Mouse (Mus musculus): ENCODE data around the gene Itprip. TPM values are rescaled to one million over a fixed set of nuclear protein-coding genes. Genes with fewer than 3 reads are reported as not detected.
A peak's percentile ranks its signal among the peaks of the same experiment; 100 is the strongest.

Gene Itprip
- polyA plus RNA-seq, 2 experiments: 2.0 to 2.2 TPM

GRCm38 (mm10) chr19:47869516-47869915 lies 49.6 kb downstream of the Itprip start:
- Histone ChIP-seq H3K4me3 (ENCODE audit: insufficient read depth in 1 of 2, low read depth in 2 of 2, low read length in 2 of 2) (no peak overlapping the region), H3K9me3 (ENCODE audit: control insufficient read depth, low read length) (no peaks in the 10 kb centered on the region), H3K9ac (replicated peaks) (no peak overlapping the region), H3K4me1 (replicated peaks; ENCODE audit: control insufficient read depth in 2 of 2, insufficient read depth in 2 of 2, low read length in 1 of 2) (peaks cover 4 to 8% of the 10 kb centered on the region in 2 experiments), H3K36me3 (replicated peaks; ENCODE audit: control insufficient read depth, insufficient read depth, low read depth) (no peaks in the 10 kb centered on the region), H3K4me2 (ENCODE audit: low read depth) (no peak overlapping the region), H3K27me3 (ENCODE audit: control insufficient read depth, insufficient read depth, low read length) (no peaks in the 10 kb centered on the region), H3K27ac (no peak overlapping the region)
- ATAC-seq (ENCODE audit: insufficient read depth) (no peak), DNase-seq (ENCODE audit: low read depth in 3 of 3, low spot score in 3 of 3) (no peak)
- 36% methylated on average over 3 of the region's 3 CpGs for WGBS (ENCODE audit: insufficient replicate concordance)
- TF ChIP-seq CTCF (IDR thresholded peaks at IDR 0.05; ENCODE audit: low read depth) (no peak), EP300 (IDR thresholded peaks at IDR 0.05; ENCODE audit: low read depth) (no peak)

- no peaks in the 10 kb centered on the region for H3K9me3 ChIP-seq (ENCODE audit: control insufficient read depth, low read length)
- no peak overlapping the region for H3K9ac ChIP-seq (replicated peaks)
- TF ChIP-seq CTCF (IDR thresholded peaks at IDR 0.05; ENCODE audit: low read depth) (no peak), EP300 (IDR thresholded peaks at IDR 0.05; ENCODE audit: low read depth) (no peak)
- ATAC-seq (ENCODE audit: insufficient read depth): no peak
- H3K27me3 ChIP-seq (ENCODE audit: control insufficient read depth, insufficient read depth, low read length): no peaks in the 10 kb centered on the region
- H3K4me3 ChIP-seq (ENCODE audit: insufficient read depth in 1 of 2, low read depth in 2 of 2, low read length in 2 of 2): no peak overlapping the region
- WGBS (ENCODE audit: insufficient replicate concordance): 50% methylated on average over 4 of the region's 4 CpGs
- peaks cover 4 to 8% of the 10 kb centered on the region in 2 experiments for H3K4me1 ChIP-seq (replicated peaks; ENCODE audit: control insufficient read depth in 2 of 2, insufficient read depth in 2 of 2, low read length in 1 of 2)
- H3K27ac ChIP-seq: no peak overlapping the region
- H3K4me2 ChIP-seq (ENCODE audit: low read depth): no peak overlapping the region
- no peak for DNase-seq (ENCODE audit: low read depth in 3 of 3, low spot score in 3 of 3)
- no peaks in the 10 kb centered on the region for H3K36me3 ChIP-seq (replicated peaks; ENCODE audit: control insufficient read depth, insufficient read depth, low read depth)
Measured at GRCm38 (mm10) chr19:47868951-47869350, 50.1 kb downstream of the Itprip start.

GRCm38 (mm10) chr19:47867628-47868175 lies 51.4 kb downstream of the Itprip start:
- H3K9ac ChIP-seq (replicated peaks): no peak overlapping the region
- TF ChIP-seq EP300 (IDR thresholded peaks at IDR 0.05; ENCODE audit: low read depth) (no peak), CTCF (IDR thresholded peaks at IDR 0.05; ENCODE audit: low read depth) (no peak)
- no peak overlapping the region for H3K27ac ChIP-seq
- no peaks in the 10 kb centered on the region for H3K36me3 ChIP-seq (replicated peaks; ENCODE audit: control insufficient read depth, insufficient read depth, low read depth)
- ATAC-seq (ENCODE audit: insufficient read depth): no peak
- no peaks in the 10 kb centered on the region for H3K27me3 ChIP-seq (ENCODE audit: control insufficient read depth, insufficient read depth, low read length)
- no peak overlapping the region for H3K4me3 ChIP-seq (ENCODE audit: insufficient read depth in 1 of 2, low read depth in 2 of 2, low read length in 2 of 2)
- no peak for DNase-seq (ENCODE audit: low read depth in 3 of 3, low spot score in 3 of 3)
- H3K4me2 ChIP-seq (ENCODE audit: low read depth): no peak overlapping the region
- H3K9me3 ChIP-seq (ENCODE audit: control insufficient read depth, low read length): no peaks in the 10 kb centered on the region
- H3K4me1 ChIP-seq (replicated peaks; ENCODE audit: control insufficient read depth in 2 of 2, insufficient read depth in 2 of 2, low read length in 1 of 2): peaks cover 4 to 8% of the 10 kb centered on the region in 2 experiments
- WGBS (ENCODE audit: insufficient replicate concordance): 45% methylated on average over 4 of the region's 4 CpGs

- WGBS (ENCODE audit: insufficient replicate concordance): under 1% methylated on average over 49 of the region's 49 CpGs
- Histone ChIP-seq H3K27me3 (ENCODE audit: control insufficient read depth, insufficient read depth, low read length) (no peaks in the 10 kb centered on the region), H3K4me3 (ENCODE audit: insufficient read depth in 1 of 2, low read depth in 2 of 2, low read length in 2 of 2) (peak within 1 kb of the TSS; percentile 72 to 93), H3K27ac (no peak within 1 kb of the TSS), H3K36me3 (replicated peaks; ENCODE audit: control insufficient read depth, insufficient read depth, low read depth) (no peaks in the 10 kb centered on the region), H3K9ac (replicated peaks) (peak within 1 kb of the TSS; percentile 70), H3K4me1 (replicated peaks; ENCODE audit: control insufficient read depth in 2 of 2, insufficient read depth in 2 of 2, low read length in 1 of 2) (peaks cover 4 to 8% of the 10 kb centered on the region in 2 experiments), H3K4me2 (ENCODE audit: low read depth) (peak within 1 kb of the TSS; percentile 81), H3K9me3 (ENCODE audit: control insufficient read depth, low read length) (no peaks in the 10 kb centered on the region)
- peak; percentile 35; the same call in 1 of the 2 replicates for TF ChIP-seq EP300 (IDR thresholded peaks at IDR 0.05; ENCODE audit: low read depth)
- TF ChIP-seq CTCF (IDR thresholded peaks at IDR 0.05; ENCODE audit: low read depth): peak; percentile 70
- ATAC-seq (ENCODE audit: insufficient read depth): peak; percentile 100
- peak; percentile 86 to 88 (median 88) for DNase-seq (ENCODE audit: low read depth in 3 of 3, low spot score in 3 of 3)
Measured at GRCm38 (mm10) chr19:47865353-47865947, 53.6 kb downstream of the Itprip start, which contains the start of gene Gsto2. Gsto2 (plus strand) TSS chr19:47865534.

- Histone ChIP-seq H3K27ac (no peak overlapping the region), H3K4me2 (ENCODE audit: low read depth) (peak overlapping the region; percentile 81), H3K4me1 (replicated peaks; ENCODE audit: control insufficient read depth in 2 of 2, insufficient read depth in 2 of 2, low read length in 1 of 2) (peaks cover 4 to 8% of the 10 kb centered on the region in 2 experiments), H3K4me3 (ENCODE audit: insufficient read depth in 1 of 2, low read depth in 2 of 2, low read length in 2 of 2) (peak overlapping the region in 1 of 2 experiments; percentile 72; a peak in 2 of 4 replicates), H3K9me3 (ENCODE audit: control insufficient read depth, low read length) (no peaks in the 10 kb centered on the region), H3K36me3 (replicated peaks; ENCODE audit: control insufficient read depth, insufficient read depth, low read depth) (no peaks in the 10 kb centered on the region), H3K9ac (replicated peaks) (no peak overlapping the region), H3K27me3 (ENCODE audit: control insufficient read depth, insufficient read depth, low read length) (no peaks in the 10 kb centered on the region)
- TF ChIP-seq EP300 (IDR thresholded peaks at IDR 0.05; ENCODE audit: low read depth) (no peak), CTCF (IDR thresholded peaks at IDR 0.05; ENCODE audit: low read depth) (no peak)
- ATAC-seq (ENCODE audit: insufficient read depth) (no peak), DNase-seq (ENCODE audit: low read depth in 3 of 3, low spot score in 3 of 3) (no peak)
- WGBS (ENCODE audit: insufficient replicate concordance): 78% methylated on average over 7 of the region's 7 CpGs
Measured at GRCm38 (mm10) chr19:47864721-47865120, 54.4 kb downstream of the Itprip start.
